Mouse (Mus musculus) limb, embryonic 11.5 days (tissue): ENCODE data around the gene Zfp334. TPM values are rescaled to one million over a fixed set of nuclear protein-coding genes. Genes with fewer than 3 reads are reported as not detected.

ENCODE experiments used
- ATAC-seq: fragments of 200-750 bp; cut with Nextera tagmentation; 2 replicates; pipeline ENCODE4 v1.8.0; 2017; ENCODE audit warnings: low read depth; ENCODE audit not compliant: insufficient number of reproducible peaks, low FRiP score, low TSS enrichment
- DNase-seq: peaks from one replicate; pipeline ENCODE4 v3.0.0-alpha.2; 2015; ENCODE audit warnings: low spot score
- H3K27ac ChIP-seq: fragments of 300-500 bp; sonication (generic); replicated peaks from 2 replicates; pipeline ENCODE4 v1.5.1; 2014; ENCODE audit warnings: low read depth, mild to moderate bottlenecking, low read length
- H3K27me3 ChIP-seq: fragments of 300-500 bp; sonication (generic); 2 replicates; pipeline ENCODE4 v1.6.1; 2014; ENCODE audit warnings: mild to moderate bottlenecking, low read length, mixed read lengths; ENCODE audit not compliant: control insufficient read depth, insufficient read depth
- H3K36me3 ChIP-seq: fragments of 300-500 bp; sonication (generic); 2 replicates; pipeline ENCODE4 v1.6.1; 2014; ENCODE audit warnings: mild to moderate bottlenecking, low read length, moderate library complexity, mixed read lengths; ENCODE audit not compliant: control insufficient read depth, insufficient read depth
- H3K4me1 ChIP-seq: fragments of 300-500 bp; sonication (generic); 2 replicates; pipeline ENCODE4 v1.6.1; 2014; ENCODE audit warnings: low read length, mixed read lengths; ENCODE audit not compliant: control insufficient read depth, insufficient read depth
- H3K4me2 ChIP-seq: fragments of 300-500 bp; sonication (generic); 2 replicates; pipeline ENCODE4 v1.6.1; 2014; ENCODE audit warnings: low read depth, mild to moderate bottlenecking, moderate library complexity; ENCODE audit not compliant: severe bottlenecking
- H3K4me3 ChIP-seq: fragments of 300-500 bp; sonication (generic); 2 replicates; pipeline ENCODE4 v1.5.1; 2014; ENCODE audit warnings: low read depth, low read length
- H3K9ac ChIP-seq: fragments of 300-500 bp; sonication (generic); 2 replicates; pipeline ENCODE4 v1.6.1; 2014; ENCODE audit warnings: mild to moderate bottlenecking, low read length
- H3K9me3 ChIP-seq: fragments of 300-500 bp; sonication (generic); 2 replicates; pipeline ENCODE4 v1.6.1; 2016; ENCODE audit warnings: low read length; ENCODE audit not compliant: control insufficient read depth
- WGBS: fragments of 180-500 bp; shearing (Covaris S2); extraction: QIAGEN DNeasy Blood & Tissue Kit; methylation state at CpG from one replicate; pipeline ENCODE4 v1.1.7; 2014; 5-methylcytosine and 5-hydroxymethylcytosine counted together
- polyA plus RNA-seq: library from polyadenylated mRNA; unstranded; fragments of >200 nt; fragmentation: Nextera tagmentation; extraction: Ambion mirVana; gene quantifications from 2 replicates; pipeline ENCODE4 v1.2.1, GENCODE M21; 2014

The Zfp334 gene
- polyA plus RNA-seq, 1 experiment from 2014 or later, result 19.5 TPM

DNA sequence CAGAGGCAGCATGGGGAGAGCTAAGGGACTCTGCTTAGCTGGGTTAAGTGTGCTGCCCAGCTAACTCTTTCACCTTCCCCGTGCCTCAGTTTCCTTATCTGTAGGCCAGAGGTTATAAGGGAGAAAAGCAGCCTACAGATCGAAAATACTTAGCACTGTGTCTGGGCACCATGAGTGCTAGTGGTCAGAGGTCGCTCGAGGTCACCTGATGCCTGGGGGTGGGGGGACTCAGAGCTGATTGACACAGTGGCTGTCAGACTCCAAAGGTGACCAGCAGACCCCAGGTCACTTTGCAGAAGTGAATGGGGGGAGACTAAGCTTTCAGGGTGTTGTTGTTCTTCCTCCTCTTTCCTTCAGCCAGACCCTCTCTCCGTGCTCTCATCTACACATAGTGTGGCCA is 26.3 kb upstream of the Zfp334 start:
- no peak overlapping the region for H3K4me3 ChIP-seq
- DNase-seq, result no peak
- 71% methylated on average over 5 of the region's 5 CpGs for WGBS
- H3K27ac ChIP-seq, result no peak overlapping the region; the same call in 1 of the 2 replicates
- no peak overlapping the region for H3K4me2 ChIP-seq
- H3K4me1 ChIP-seq, result peaks cover 12% of the 10 kb centered on the region
- no peaks in the 10 kb centered on the region for H3K27me3 ChIP-seq
- no peak overlapping the region; the same call in 1 of the 2 replicates for H3K9ac ChIP-seq
- no peaks in the 10 kb centered on the region for H3K36me3 ChIP-seq
- no peaks in the 10 kb centered on the region for H3K9me3 ChIP-seq
- ATAC-seq, result no peak

DNA sequence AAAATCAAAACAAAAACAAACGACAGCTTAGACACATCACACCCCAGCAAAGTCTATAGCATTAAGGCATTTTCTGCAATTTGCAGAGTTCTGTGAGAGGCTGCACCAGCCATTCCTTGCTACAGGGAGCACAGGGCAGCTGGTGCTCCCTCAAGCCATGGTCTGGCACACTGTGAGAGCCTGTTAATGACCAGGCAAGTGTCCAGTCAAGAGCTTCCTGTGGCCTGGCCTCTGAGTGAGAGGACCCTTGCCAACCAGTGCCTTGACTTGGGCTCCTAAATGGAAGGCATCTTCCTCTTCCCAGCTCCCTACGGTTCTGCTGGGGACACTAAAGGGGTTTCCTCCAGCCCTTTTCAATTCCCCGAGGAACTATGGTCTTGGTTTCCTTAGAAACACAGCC is 25.8 kb upstream of the Zfp334 start:
- Histone ChIP-seq H3K4me3 (no peak overlapping the region), H3K9me3 (no peaks in the 10 kb centered on the region), H3K4me1 (peaks cover 12% of the 10 kb centered on the region), H3K4me2 (no peak overlapping the region), H3K27ac (no peak overlapping the region), H3K36me3 (no peaks in the 10 kb centered on the region), H3K9ac (no peak overlapping the region), H3K27me3 (no peaks in the 10 kb centered on the region)
- no peak for ATAC-seq
- DNase-seq, result no peak
- WGBS, result 54% methylated on average over 3 of the region's 3 CpGs

DNA sequence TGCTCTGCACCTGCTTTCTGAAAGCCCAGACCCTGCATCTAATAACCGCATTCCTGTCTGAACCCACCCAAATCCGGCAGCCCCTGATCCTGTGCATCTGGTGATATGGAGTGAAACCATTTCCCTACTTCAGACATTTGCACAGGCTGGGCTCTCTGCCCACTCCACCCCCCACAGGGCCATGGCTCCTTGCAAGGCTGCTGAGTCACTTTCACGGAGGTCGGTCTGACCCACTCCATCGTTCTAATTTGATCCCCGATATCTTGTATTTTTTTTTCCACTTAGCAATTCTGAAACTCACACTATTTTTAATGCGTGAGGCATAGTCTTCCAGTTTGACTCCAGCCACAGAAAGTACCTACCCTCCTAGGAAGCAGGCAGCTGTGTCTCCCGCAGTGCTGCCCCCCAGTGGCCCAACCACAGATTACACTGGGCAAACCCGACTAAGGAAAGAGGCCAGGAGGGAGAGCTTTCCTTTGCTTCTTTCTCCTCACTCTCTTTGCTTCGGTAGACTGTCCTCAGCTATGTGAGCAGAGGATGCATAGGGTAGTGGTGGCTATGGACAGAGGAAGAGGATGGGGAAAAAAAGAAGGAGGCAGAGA is 19.7 kb upstream of the Zfp334 start:
- no peaks in the 10 kb centered on the region for H3K4me1 ChIP-seq
- no peak overlapping the region for H3K4me2 ChIP-seq
- 54% methylated on average over 10 of the region's 10 CpGs for WGBS
- no peaks in the 10 kb centered on the region for H3K36me3 ChIP-seq
- DNase-seq, result peak; percentile 84
- H3K27ac ChIP-seq, result no peak overlapping the region
- ATAC-seq, result no peak
- no peaks in the 10 kb centered on the region for H3K9me3 ChIP-seq
- H3K9ac ChIP-seq, result no peak overlapping the region
- no peak overlapping the region for H3K4me3 ChIP-seq
- H3K27me3 ChIP-seq, result no peaks in the 10 kb centered on the region

DNA sequence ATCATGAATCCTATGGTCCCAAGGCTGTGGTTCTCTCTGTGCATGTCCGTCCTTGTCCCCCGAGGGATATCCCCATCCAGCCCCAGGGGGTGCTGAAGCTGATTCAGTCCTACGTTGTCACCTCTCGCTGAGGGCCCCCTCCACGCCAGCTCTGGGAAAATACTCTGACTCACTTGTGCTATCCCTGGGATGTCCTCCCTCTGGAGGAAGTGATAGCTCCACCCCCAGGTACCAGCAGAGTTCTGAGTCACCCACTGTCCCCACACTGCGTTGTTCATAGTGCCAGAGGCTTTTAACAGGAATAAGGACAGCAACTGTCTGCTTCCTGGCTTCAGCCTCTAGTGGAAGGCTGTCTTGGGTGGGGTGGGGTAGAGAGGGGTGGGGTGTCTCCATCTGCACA is 17.3 kb upstream of the Zfp334 start:
- H3K27ac ChIP-seq, result no peak overlapping the region

GRCm38 (mm10) chr2:165404951-165405350 is 16.9 kb upstream of the Zfp334 start:
- Histone ChIP-seq H3K27me3 (no peaks in the 10 kb centered on the region), H3K27ac (no peak overlapping the region), H3K4me1 (0 out of 2 replicates have a peak, but pooled peaks cover 2% of the 10 kb centered on the region), H3K4me2 (no peak overlapping the region), H3K36me3 (no peaks in the 10 kb centered on the region), H3K9ac (no peak overlapping the region), H3K4me3 (no peak overlapping the region), H3K9me3 (no peaks in the 10 kb centered on the region)
- no peak for DNase-seq
- no peak for ATAC-seq
- WGBS, result 77% methylated on average over 9 of the region's 9 CpGs

More for the DNA sequence above, 17.3 kb upstream of the Zfp334 start:
- Histone ChIP-seq H3K9me3 (no peaks in the 10 kb centered on the region), H3K4me1 (0 out of 2 replicates have a peak, but pooled peaks cover 2% of the 10 kb centered on the region), H3K36me3 (no peaks in the 10 kb centered on the region), H3K9ac (no peak overlapping the region), H3K4me3 (no peak overlapping the region), H3K27me3 (no peaks in the 10 kb centered on the region), H3K4me2 (no peak overlapping the region)
- no peak for ATAC-seq
- 57% methylated on average over 6 of the region's 6 CpGs for WGBS
- no peak for DNase-seq

DNA sequence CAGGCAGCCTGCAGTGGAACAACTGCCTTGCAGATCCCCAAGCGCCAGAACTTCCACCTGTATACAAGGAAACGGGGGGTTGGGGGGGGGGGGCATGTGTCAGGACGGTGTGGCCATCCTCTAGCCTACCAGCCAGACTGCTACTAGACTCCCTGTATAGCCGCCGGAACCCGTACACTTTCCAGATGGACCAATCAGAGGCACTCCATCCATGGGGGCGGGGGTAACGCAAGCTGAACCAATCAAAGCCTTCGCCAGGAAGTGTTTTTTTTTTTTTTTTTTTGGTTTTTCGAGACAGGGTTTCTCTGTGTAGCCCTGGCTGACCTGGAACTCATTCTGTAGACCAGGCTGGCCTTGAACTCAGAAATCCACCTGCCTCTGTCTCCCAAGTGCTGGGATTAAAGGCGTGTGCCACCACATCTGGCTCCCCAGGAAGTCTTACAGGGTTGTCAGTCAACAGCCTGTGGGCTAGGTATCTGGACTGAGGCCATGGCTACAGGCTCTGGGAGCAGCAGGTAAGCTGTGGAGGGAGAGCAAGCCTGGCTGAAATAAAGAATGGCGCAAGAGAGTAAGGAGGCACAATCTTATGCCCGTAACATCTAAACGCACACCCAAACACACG is 10.2 kb upstream of the Zfp334 start:
- Histone ChIP-seq H3K36me3 (no peaks in the 10 kb centered on the region), H3K27me3 (no peaks in the 10 kb centered on the region), H3K9me3 (no peaks in the 10 kb centered on the region), H3K9ac (no peak overlapping the region), H3K4me1 (peaks cover 19% of the 10 kb centered on the region), H3K4me2 (no peak overlapping the region), H3K27ac (no peak overlapping the region), H3K4me3 (no peak overlapping the region)
- ATAC-seq, result peak; percentile 51; the same call in 1 of the 2 replicates
- WGBS, result 58% methylated on average over 15 of the region's 15 CpGs
- no peak for DNase-seq

- DNase-seq, result no peak
- Histone ChIP-seq H3K4me3 (no peak overlapping the region), H3K4me2 (no peak overlapping the region; the same call in 1 of the 2 replicates), H3K27ac (peak overlapping the region; percentile 31), H3K4me1 (peaks cover 19% of the 10 kb centered on the region), H3K9ac (no peak overlapping the region), H3K9me3 (no peaks in the 10 kb centered on the region), H3K36me3 (no peaks in the 10 kb centered on the region), H3K27me3 (no peaks in the 10 kb centered on the region)
- WGBS, result 74% methylated on average over 23 of the region's 23 CpGs
- ATAC-seq, result no peak
Measured at GRCm38 (mm10) chr2:165397502-165398163, 9.6 kb upstream of the Zfp334 start.

- Histone ChIP-seq H3K27me3 (no peaks in the 10 kb centered on the region), H3K27ac (peak overlapping the region; percentile 31), H3K9ac (no peak overlapping the region), H3K4me3 (no peak overlapping the region), H3K4me2 (no peak overlapping the region; the same call in 1 of the 2 replicates), H3K9me3 (no peaks in the 10 kb centered on the region), H3K36me3 (no peaks in the 10 kb centered on the region), H3K4me1 (peaks cover 19% of the 10 kb centered on the region)
- DNase-seq, result peak; percentile 40
- ATAC-seq, result peak; percentile 63
- 45% methylated on average over 20 of the region's 20 CpGs for WGBS
Measured at GRCm38 (mm10) chr2:165396831-165397501, 8.9 kb upstream of the Zfp334 start.
